Mouse (Mus musculus) 416B (cell line): ENCODE results near the gene Serpinh1.
A peak's percentile ranks its signal among the peaks of the same experiment; 100 is the strongest.

ENCODE experiments used
- DNase-seq: peaks from one replicate; pipeline ENCODE4 v3.0.0; 2011; ENCODE audit warnings: low read depth

Serpinh1 gene

DNA sequence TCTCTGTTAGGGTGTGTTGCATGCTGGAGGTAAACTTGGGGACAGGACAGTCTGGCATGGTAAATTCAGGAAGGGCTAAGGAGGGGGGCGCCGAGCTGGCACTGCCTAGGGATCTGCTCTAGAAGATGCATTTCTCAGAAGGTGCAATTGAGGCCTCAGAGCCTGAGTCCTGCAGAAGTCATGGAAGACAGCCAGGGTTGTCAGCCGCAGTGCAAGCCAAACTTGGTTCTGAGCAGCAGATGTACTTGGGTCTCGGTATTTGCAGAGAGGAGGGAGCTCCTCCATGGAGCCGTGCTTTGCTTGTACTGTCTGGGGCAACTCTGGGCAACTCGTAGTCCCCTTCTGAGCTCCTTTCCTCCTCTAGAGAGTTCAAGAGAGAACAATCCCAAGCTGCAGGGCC, 26.9 kb downstream of the Serpinh1 start:
- no peak for DNase-seq

GRCm38 (mm10) chr7:99324810-99325209, 28.2 kb downstream of the Serpinh1 start:
- no peak for DNase-seq

GRCm38 (mm10) chr7:99323321-99323700, 29.7 kb downstream of the Serpinh1 start:
- DNase-seq: no peak

- DNase-seq: no peak
Observed at GRCm38 (mm10) chr7:99322691-99323320, 30.2 kb downstream of the Serpinh1 start.

DNA sequence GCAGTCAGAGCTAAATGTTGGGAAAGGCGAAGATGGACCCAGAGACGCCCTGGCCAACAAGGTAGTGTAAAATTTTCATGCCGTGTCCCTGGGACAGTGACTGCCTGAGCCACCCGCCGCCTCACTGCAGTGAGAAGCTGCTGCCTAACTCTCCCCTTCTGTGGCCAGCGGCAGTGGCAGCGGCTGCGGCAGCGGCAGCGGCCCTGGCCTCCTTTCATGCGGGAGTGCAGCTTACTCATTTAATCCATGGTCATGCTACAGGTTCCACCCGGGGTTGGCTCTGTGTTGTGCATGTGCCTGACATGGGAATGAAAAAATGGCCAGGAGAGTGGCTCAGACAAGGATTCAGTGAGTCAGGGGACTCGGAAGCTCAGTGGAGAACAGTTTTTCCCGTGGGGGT, 32.5 kb downstream of the Serpinh1 start:
- no peak for DNase-seq

DNA sequence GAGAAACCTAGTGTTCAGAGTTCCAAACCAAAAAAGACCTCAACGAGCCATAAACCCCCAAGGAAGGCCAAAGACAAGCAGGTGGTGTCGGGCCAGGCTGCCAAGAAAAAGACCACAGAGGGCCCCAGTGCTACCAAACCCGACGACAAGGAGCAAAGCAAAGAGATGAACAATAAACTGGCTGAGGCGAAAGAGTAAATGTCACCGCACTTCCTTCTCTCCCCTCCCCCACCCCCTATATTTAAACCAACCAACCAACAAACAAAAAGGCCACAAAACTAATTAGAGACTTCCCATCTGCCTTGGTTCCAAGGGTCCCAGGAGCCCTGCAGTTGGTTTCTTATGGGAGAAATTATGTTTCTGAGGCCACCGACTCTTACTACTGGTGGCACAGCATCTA, 35.6 kb downstream of the Serpinh1 start:
- DNase-seq: no peak

- no peak for DNase-seq
Observed at GRCm38 (mm10) chr7:99316207-99316606, 36.8 kb downstream of the Serpinh1 start.

DNA sequence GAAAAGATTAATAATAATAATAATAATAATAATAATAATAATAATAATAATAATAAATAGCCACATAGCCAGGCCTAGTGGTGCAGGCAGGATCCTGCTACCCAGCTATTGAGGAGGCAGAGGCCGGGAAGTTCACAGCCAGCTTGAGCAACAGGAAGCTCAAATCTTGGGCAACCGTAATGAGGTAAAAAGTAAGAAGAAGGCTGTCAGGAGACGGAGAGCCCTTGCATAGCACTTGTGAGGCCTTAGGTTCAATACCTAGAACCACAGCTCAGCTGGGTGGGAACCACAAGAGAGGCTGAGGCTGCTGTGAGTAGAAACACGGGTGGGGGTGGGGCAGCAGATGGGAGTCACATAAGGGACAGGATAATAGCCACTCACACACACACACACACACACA, 38.5 kb downstream of the Serpinh1 start:
- peak; percentile 43 for DNase-seq

- no peak for DNase-seq
Observed at GRCm38 (mm10) chr7:99313253-99313652, 39.8 kb downstream of the Serpinh1 start.

DNA sequence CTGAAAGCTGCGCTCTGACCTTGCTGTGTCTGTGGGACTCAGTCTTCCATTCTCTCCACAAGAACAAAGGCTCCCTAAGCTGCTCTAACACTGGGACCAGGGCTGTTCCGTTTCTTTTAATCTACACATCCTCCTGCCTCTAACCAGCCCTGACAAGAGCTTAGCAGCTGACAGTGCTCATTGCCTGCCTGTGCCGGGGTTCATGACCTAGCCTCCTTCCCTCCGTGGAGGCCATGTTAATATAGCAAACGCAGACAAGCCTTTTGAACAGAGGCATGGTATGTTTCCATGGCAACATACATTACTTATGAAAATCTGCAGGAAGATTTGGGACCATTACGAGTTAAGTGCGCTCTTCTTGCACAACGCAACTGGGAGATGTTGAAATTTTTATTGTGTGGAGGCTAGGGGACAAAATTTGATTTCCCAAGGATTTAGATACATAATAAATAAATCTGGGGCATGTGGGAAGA, 40.3 kb downstream of the Serpinh1 start:
- DNase-seq: no peak

- no peak for DNase-seq
Observed at GRCm38 (mm10) chr7:99312058-99312457, 41.0 kb downstream of the Serpinh1 start.

GRCm38 (mm10) chr7:99311433-99311832, 41.6 kb downstream of the Serpinh1 start:
- DNase-seq: peak; percentile 6

DNA sequence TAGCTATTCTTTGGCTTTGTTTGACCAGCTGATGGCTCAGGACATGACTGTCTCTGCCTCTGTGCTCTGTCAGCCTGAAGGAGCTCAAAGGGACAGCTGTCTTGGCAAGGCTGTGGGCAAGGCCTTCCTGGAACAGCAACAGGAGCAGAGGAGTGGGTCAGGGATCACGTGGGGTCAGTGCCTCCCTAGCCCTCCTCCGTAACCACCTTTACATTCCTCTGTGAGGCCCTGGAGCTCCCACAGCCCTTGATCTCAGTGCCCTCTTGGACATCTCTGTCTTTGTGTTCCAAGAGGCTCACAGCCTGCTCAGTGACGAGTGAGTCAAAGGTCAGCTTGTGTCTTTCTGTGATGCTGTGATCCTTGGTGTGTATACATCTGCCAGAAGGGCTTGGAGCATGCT, 46.4 kb downstream of the Serpinh1 start:
- DNase-seq: peak; percentile 49

DNA sequence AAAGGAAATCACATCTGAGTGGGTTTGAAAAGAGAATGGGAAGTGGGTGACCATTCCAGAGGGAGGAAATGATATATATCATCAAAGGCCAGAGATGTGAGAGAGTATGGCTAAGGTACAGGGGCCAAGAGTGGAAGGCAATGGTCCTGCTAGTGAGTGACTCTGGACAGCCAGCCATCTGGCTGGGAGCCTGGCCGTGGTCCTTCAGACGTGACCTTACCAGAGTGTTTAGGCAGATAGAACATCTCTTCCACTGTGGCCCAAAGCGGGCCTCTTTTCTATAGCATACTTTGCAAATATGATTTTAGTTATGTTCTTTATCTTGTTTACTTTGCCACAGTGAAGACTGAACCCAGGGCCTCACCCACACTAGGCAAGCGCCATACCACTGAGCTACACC, 47.4 kb downstream of the Serpinh1 start:
- no peak for DNase-seq

GRCm38 (mm10) chr7:99304949-99305372, 48.1 kb downstream of the Serpinh1 start:
- peak; percentile 74 for DNase-seq

DNA sequence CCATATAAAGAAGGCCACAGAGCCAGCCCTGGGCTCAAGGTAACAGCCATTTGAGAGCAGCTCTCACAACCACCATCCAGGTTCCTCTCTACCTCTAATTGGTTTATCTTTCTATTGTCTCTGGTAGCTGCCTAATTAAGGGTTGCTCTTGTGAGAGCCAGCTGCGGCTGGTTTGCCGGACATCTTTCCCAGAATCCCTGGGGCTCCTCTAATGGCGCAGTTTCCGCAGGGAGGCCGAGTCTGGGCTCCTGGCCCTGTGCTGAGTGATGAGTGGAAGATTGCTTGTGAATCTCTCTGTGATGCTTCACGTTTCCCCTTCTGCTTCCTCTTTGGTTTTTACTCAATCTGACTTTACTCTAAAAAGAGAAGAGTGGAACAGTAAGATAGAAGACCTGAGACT, 49.0 kb downstream of the Serpinh1 start:
- DNase-seq: no peak

GRCm38 (mm10) chr7:99300650-99301175, 52.3 kb downstream of the Serpinh1 start:
- DNase-seq: no peak
